Mouse (Mus musculus): Measurements from ENCODE around the gene Apol11a.
"Not testable (repeated sequence)": the region's sequence is repeated elsewhere in the genome, so short reads cannot be mapped to it uniquely, and the experiment has no call there.

DNA sequence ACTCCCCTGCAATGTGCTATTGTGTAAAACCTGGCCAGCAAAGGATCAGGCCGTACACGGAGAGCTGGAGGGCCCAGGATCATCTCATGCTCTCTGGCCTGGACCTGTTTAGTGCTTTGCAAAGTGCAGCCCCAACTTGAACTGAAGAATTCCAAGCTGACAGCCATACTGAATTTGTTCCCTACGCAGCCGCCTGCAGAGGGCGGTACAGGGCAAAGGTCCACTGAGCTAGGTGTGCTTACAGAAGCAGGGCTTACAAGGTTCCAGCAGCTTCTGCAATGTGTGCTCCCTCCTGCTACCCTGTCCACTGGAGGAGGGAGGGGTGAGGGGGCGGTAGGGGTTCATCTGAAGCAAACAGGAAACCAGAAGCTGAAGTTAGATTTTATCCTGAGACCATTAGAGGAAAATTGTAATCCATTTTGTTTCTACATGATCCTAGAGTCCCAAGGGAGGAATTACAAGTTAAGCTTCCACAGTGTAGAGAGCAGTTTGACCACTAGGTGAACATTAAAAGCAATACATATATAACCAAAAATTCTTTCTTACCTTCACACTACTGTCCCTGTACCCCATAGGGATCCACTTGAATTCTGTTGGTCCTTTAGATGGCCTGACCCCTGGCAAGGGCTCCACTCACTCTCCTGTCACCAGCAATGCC is 15.2 kb downstream of the Apol11a start:
- peak; percentile 44; the same call in 1 of the 2 replicates for TF ChIP-seq CTCF (IDR thresholded peaks at IDR 0.05; ENCODE audit: control insufficient read depth, insufficient read depth, insufficient replicate concordance, low read depth, low read length)
- TF ChIP-seq POLR2A (IDR thresholded peaks at IDR 0.05; ENCODE audit: control insufficient read depth, low read depth, low read length): not testable (repeated sequence)
